Mouse (Mus musculus) lung, embryonic 15.5 days (tissue): ENCODE measurements at regions not wholly inside any gene's neighbourhood (a gene's known extent, or its start where the extent isn't known, plus 50 kb on each side); places are given as distances from the start of the nearest gene placed in this dataset.

Experiments used
- ATAC-seq: fragments of 200-750 bp; cut with Nextera tagmentation; 2 replicates; pipeline ENCODE4 v1.8.0; 2017; ENCODE audit warnings: moderate number of reproducible peaks, borderline replicate concordance; ENCODE audit not compliant: low FRiP score, low TSS enrichment; ENCODE audit errors: extremely low read depth
- H3K27ac ChIP-seq: fragments of 300-500 bp; sonication (generic); 2 replicates; pipeline ENCODE4 v1.5.1; 2015; ENCODE audit warnings: moderate library complexity, mild to moderate bottlenecking, inconsistent platforms
- H3K27me3 ChIP-seq: fragments of 300-500 bp; sonication (generic); 2 replicates; pipeline ENCODE4 v1.6.1; 2015; ENCODE audit warnings: inconsistent platforms
- H3K36me3 ChIP-seq: fragments of 300-500 bp; sonication (generic); 2 replicates; pipeline ENCODE4 v1.6.1; 2015; ENCODE audit warnings: inconsistent platforms
- H3K4me1 ChIP-seq: fragments of 300-500 bp; sonication (generic); 2 replicates; pipeline ENCODE4 v1.6.1; 2015; ENCODE audit warnings: inconsistent platforms
- H3K4me2 ChIP-seq: fragments of 300-500 bp; sonication (generic); 2 replicates; pipeline ENCODE4 v1.6.1; 2015; ENCODE audit warnings: inconsistent platforms, mild to moderate bottlenecking, moderate library complexity
- H3K4me3 ChIP-seq: fragments of 300-500 bp; sonication (generic); 2 replicates; pipeline ENCODE4 v1.5.1; 2015; ENCODE audit warnings: mild to moderate bottlenecking, inconsistent platforms
- H3K9ac ChIP-seq: fragments of 300-500 bp; sonication (generic); 2 replicates; pipeline ENCODE4 v1.6.1; 2015; ENCODE audit warnings: inconsistent platforms
- H3K9me3 ChIP-seq: fragments of 300-500 bp; sonication (generic); 2 replicates; pipeline ENCODE4 v1.6.1; 2016; ENCODE audit warnings: inconsistent platforms
- WGBS: fragments of 180-500 bp; shearing (Covaris S2); methylation state at CpG from one replicate; pipeline ENCODE4 v1.1.7; 2015; 5-methylcytosine and 5-hydroxymethylcytosine counted together

- H3K9ac ChIP-seq = no peak overlapping the region
- no peak overlapping the region for H3K4me3 ChIP-seq
- ATAC-seq = no peak
- peaks cover 13% of the 10 kb centered on the region; the same call in 1 of the 2 replicates for H3K4me1 ChIP-seq
- H3K27ac ChIP-seq = no peak overlapping the region
- no peaks in the 10 kb centered on the region for H3K9me3 ChIP-seq
- H3K27me3 ChIP-seq = no peaks in the 10 kb centered on the region
- 59% methylated on average over 11 of the region's 11 CpGs for WGBS
- no peaks in the 10 kb centered on the region for H3K36me3 ChIP-seq
- H3K4me2 ChIP-seq = no peak overlapping the region
Observed at GRCm38 (mm10) chr13:35501351-35502146, 158.1 kb upstream of the Cdyl start.

- Histone ChIP-seq H3K9me3 (no peaks in the 10 kb centered on the region), H3K36me3 (no peaks in the 10 kb centered on the region), H3K4me1 (peaks cover 13% of the 10 kb centered on the region; the same call in 1 of the 2 replicates), H3K9ac (no peak overlapping the region), H3K27me3 (no peaks in the 10 kb centered on the region), H3K27ac (no peak overlapping the region), H3K4me3 (no peak overlapping the region), H3K4me2 (no peak overlapping the region)
- 51% methylated on average over 5 of the region's 5 CpGs for WGBS
- no peak for ATAC-seq
Observed at GRCm38 (mm10) chr13:35502147-35502522, 157.5 kb upstream of the Cdyl start.

GRCm38 (mm10) chr13:35503362-35503821 is 156.2 kb upstream of the Cdyl start:
- H3K4me3 ChIP-seq = no peak overlapping the region
- no peak overlapping the region for H3K4me2 ChIP-seq
- no peak overlapping the region for H3K9ac ChIP-seq
- no peak; the same call in 1 of the 2 replicates for ATAC-seq
- no peaks in the 10 kb centered on the region for H3K36me3 ChIP-seq
- H3K27me3 ChIP-seq = no peaks in the 10 kb centered on the region
- H3K9me3 ChIP-seq = no peaks in the 10 kb centered on the region
- H3K4me1 ChIP-seq = peaks cover 13% of the 10 kb centered on the region; the same call in 1 of the 2 replicates
- H3K27ac ChIP-seq = no peak overlapping the region
- 52% methylated on average over 17 of the region's 17 CpGs for whole genome bisulfite sequencing

GRCm38 (mm10) chr13:35507195-35507594 is 152.4 kb upstream of the Cdyl start:
- Histone ChIP-seq H3K4me2 (no peak overlapping the region), H3K9me3 (no peaks in the 10 kb centered on the region), H3K27ac (no peak overlapping the region), H3K4me1 (peaks cover 8% of the 10 kb centered on the region; the same call in 1 of the 2 replicates), H3K9ac (no peak overlapping the region), H3K27me3 (no peaks in the 10 kb centered on the region), H3K4me3 (no peak overlapping the region), H3K36me3 (no peaks in the 10 kb centered on the region)
- ATAC-seq = no peak
- WGBS = 65% methylated on average over 1 of the region's 1 CpGs

GRCm38 (mm10) chr13:35512029-35512507 is 147.6 kb upstream of the Cdyl start:
- 78% methylated on average over 8 of the region's 8 CpGs for WGBS
- Histone ChIP-seq H3K9me3 (no peaks in the 10 kb centered on the region), H3K36me3 (no peaks in the 10 kb centered on the region), H3K4me1 (no peaks in the 10 kb centered on the region), H3K9ac (no peak overlapping the region), H3K4me2 (no peak overlapping the region), H3K4me3 (no peak overlapping the region), H3K27ac (no peak overlapping the region), H3K27me3 (no peaks in the 10 kb centered on the region)
- ATAC-seq = no peak

- WGBS = 83% methylated on average over 8 of the region's 8 CpGs
- Histone ChIP-seq H3K4me3 (no peak overlapping the region), H3K36me3 (no peaks in the 10 kb centered on the region), H3K4me2 (no peak overlapping the region), H3K9me3 (no peaks in the 10 kb centered on the region), H3K4me1 (no peaks in the 10 kb centered on the region), H3K27ac (no peak overlapping the region), H3K27me3 (no peaks in the 10 kb centered on the region), H3K9ac (no peak overlapping the region)
- ATAC-seq = no peak
Observed at GRCm38 (mm10) chr13:35513120-35513519, 146.5 kb upstream of the Cdyl start.

- 57% methylated on average over 3 of the region's 3 CpGs for WGBS
- no peaks in the 10 kb centered on the region for H3K36me3 ChIP-seq
Observed at GRCm38 (mm10) chr13:35515291-35515690, 144.3 kb upstream of the Cdyl start.

GRCm38 (mm10) chr13:35517692-35518091 is 141.9 kb upstream of the Cdyl start:
- Histone ChIP-seq H3K9me3 (no peaks in the 10 kb centered on the region), H3K4me2 (no peak overlapping the region), H3K4me3 (no peak overlapping the region), H3K9ac (no peak overlapping the region), H3K27me3 (no peaks in the 10 kb centered on the region), H3K27ac (no peak overlapping the region), H3K36me3 (no peaks in the 10 kb centered on the region), H3K4me1 (no peaks in the 10 kb centered on the region)
- 66% methylated on average over 3 of the region's 3 CpGs for WGBS
- no peak for ATAC-seq

More at GRCm38 (mm10) chr13:35515291-35515690, 144.3 kb upstream of the Cdyl start:
- no peak overlapping the region for H3K27ac ChIP-seq
- no peak overlapping the region for H3K9ac ChIP-seq
- H3K4me3 ChIP-seq = no peak overlapping the region
- ATAC-seq = no peak
- H3K4me2 ChIP-seq = no peak overlapping the region
- H3K27me3 ChIP-seq = no peaks in the 10 kb centered on the region
- no peaks in the 10 kb centered on the region for H3K9me3 ChIP-seq
- H3K4me1 ChIP-seq = no peaks in the 10 kb centered on the region

- Histone ChIP-seq H3K9me3 (no peaks in the 10 kb centered on the region), H3K36me3 (no peaks in the 10 kb centered on the region), H3K4me2 (no peak overlapping the region), H3K9ac (no peak overlapping the region), H3K27ac (no peak overlapping the region), H3K4me3 (no peak overlapping the region), H3K4me1 (no peaks in the 10 kb centered on the region), H3K27me3 (no peaks in the 10 kb centered on the region)
- ATAC-seq = no peak
- WGBS = 82% methylated on average over 1 of the region's 1 CpGs
Observed at GRCm38 (mm10) chr13:35522272-35522671, 137.4 kb upstream of the Cdyl start.

GRCm38 (mm10) chr13:35529577-35529976 is 130.1 kb upstream of the Cdyl start:
- 77% methylated on average over 3 of the region's 3 CpGs for WGBS
- Histone ChIP-seq H3K4me2 (no peak overlapping the region), H3K9me3 (no peaks in the 10 kb centered on the region), H3K36me3 (no peaks in the 10 kb centered on the region), H3K27ac (no peak overlapping the region), H3K27me3 (no peaks in the 10 kb centered on the region), H3K9ac (no peak overlapping the region), H3K4me3 (no peak overlapping the region), H3K4me1 (no peaks in the 10 kb centered on the region)
- ATAC-seq = no peak

GRCm38 (mm10) chr13:35537106-35537505 is 122.5 kb upstream of the Cdyl start:
- no peak overlapping the region for H3K4me3 ChIP-seq
- no peaks in the 10 kb centered on the region for H3K27me3 ChIP-seq
- no peaks in the 10 kb centered on the region for H3K36me3 ChIP-seq
- no peak for ATAC-seq
- H3K27ac ChIP-seq = no peak overlapping the region
- H3K4me2 ChIP-seq = no peak overlapping the region
- H3K4me1 ChIP-seq = no peaks in the 10 kb centered on the region
- H3K9ac ChIP-seq = no peak overlapping the region
- WGBS = 78% methylated on average over 7 of the region's 7 CpGs
- no peaks in the 10 kb centered on the region for H3K9me3 ChIP-seq

GRCm38 (mm10) chr13:35537936-35538335 is 121.7 kb upstream of the Cdyl start:
- Histone ChIP-seq H3K27ac (no peak overlapping the region), H3K4me3 (no peak overlapping the region), H3K36me3 (no peaks in the 10 kb centered on the region), H3K27me3 (no peaks in the 10 kb centered on the region), H3K9ac (no peak overlapping the region), H3K9me3 (no peaks in the 10 kb centered on the region), H3K4me2 (no peak overlapping the region), H3K4me1 (no peaks in the 10 kb centered on the region)
- ATAC-seq = no peak
- 68% methylated on average over 5 of the region's 5 CpGs for WGBS
